Mouse (Mus musculus): Measurements from ENCODE around the gene Ltbp3. TPM values are rescaled to one million over a fixed set of nuclear protein-coding genes. Genes with fewer than 3 reads are reported as not detected.
A peak's percentile ranks its signal among the peaks of the same experiment; 100 is the strongest.

Ltbp3 gene
- polyA plus RNA-seq, 1 experiment from 2014 or later = 8.2 TPM

DNA sequence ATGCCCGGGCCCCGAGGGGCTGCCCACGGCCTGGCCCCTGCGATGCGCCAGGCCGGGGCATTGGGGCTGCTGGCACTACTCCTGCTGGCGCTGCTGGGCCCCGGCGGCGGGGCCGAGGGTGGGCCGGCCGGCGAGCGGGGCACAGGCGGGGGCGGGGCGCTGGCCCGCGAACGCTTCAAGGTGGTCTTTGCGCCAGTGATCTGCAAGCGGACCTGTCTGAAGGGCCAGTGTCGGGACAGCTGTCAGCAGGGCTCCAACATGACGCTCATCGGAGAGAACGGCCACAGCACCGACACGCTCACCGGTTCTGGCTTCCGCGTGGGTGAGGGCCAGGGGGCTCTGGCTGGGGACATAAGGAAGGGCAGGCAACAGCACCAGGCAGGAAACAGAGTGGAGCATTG, 1.5 kb downstream of the Ltbp3 start:
- H3K9me3 ChIP-seq = no peaks in the 10 kb centered on the region
- peak overlapping the region; percentile 53 for H3K9ac ChIP-seq
- H3K27me3 ChIP-seq (replicated peaks) = peaks cover 19% of the 10 kb centered on the region
- H3K4me3 ChIP-seq = peak overlapping the region; percentile 44
- H3K36me3 ChIP-seq (replicated peaks) = no peaks in the 10 kb centered on the region
- WGBS = 1% methylated on average over 32 of the region's 32 CpGs
- H3K4me1 ChIP-seq = peaks cover 37% of the 10 kb centered on the region
- peak overlapping the region; percentile 89 for H3K4me2 ChIP-seq
- peak overlapping the region; percentile 74 for H3K27ac ChIP-seq
- ATAC-seq (replicated peaks) = peak; percentile 47

DNA sequence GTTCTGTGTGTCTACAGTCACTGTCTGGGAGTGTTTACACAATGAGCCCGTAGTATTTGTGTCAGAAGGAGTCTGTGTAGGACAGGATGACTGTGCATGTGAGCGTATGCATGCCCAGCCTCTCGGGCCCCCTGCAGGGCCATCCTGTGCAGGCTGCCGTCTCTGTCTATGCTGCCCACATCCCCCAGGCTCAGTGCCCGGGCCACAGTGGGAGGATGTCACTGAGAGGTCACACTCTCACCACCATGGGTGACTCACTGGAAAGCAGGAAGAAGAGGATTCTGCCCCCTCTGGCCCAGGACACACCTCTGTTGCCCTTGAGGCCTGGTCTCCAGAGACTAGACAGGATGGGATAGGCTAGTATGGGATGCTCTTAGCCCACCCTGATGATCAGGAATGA, 2.9 kb downstream of the Ltbp3 start:
- peak overlapping the region; percentile 89; the same call in 1 of the 2 replicates for H3K4me2 ChIP-seq
- H3K27me3 ChIP-seq (replicated peaks) = peaks cover 20% of the 10 kb centered on the region
- ATAC-seq (replicated peaks) = no peak
- 65% methylated on average over 5 of the region's 5 CpGs for WGBS
- H3K36me3 ChIP-seq (replicated peaks) = no peaks in the 10 kb centered on the region
- H3K9me3 ChIP-seq = no peaks in the 10 kb centered on the region
- no peak overlapping the region for H3K27ac ChIP-seq
- H3K4me3 ChIP-seq = no peak overlapping the region
- H3K4me1 ChIP-seq = peaks cover 37% of the 10 kb centered on the region
- no peak overlapping the region for H3K9ac ChIP-seq

DNA sequence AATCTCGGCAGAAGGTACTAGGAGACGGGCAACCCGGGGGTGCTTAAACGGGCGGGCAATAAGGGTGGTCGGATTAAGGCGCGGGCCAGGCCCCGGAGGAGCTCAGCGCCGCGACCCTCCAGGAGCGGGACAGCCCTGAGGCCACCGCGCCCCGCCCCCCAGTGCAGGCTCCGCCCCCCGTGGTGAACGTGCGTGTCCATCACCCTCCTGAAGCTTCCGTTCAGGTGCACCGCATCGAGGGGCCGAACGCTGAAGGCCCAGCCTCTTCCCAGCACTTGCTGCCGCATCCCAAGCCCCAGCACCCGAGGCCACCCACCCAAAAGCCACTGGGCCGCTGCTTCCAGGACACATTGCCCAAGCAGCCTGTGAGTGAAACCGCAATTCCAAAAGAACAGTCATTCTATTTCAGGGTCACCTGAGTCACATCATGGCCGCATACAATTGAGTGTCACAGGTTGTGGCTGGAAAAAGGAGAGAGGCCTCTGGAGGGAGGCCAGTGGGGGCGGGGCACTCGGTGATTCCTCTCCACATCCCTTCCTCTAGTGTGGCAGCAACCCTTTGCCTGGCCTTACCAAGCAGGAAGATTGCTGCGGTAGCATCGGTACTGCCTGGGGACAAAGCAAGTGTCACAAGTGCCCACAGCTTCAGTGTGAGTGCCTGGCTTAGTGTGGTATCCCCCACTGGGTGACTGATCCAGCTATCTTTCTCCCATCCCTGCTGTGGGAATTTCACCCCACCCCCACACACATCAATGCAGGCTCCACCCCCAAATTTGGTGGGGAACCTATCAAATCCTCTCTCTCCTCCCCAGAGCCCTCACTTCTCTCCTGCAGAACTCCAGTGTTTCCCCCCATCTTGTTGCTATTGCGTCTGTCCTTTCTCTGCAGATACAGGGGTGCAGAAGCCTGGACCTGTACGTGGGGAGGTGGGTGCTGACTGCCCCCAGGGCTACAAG, 5.3 kb downstream of the Ltbp3 start:
- no peak overlapping the region for H3K27ac ChIP-seq
- WGBS = 5% methylated on average over 36 of the region's 36 CpGs
- H3K27me3 ChIP-seq (replicated peaks) = peaks cover 33% of the 10 kb centered on the region
- H3K9ac ChIP-seq = peak overlapping the region; percentile 23
- no peak for ATAC-seq (replicated peaks)
- H3K36me3 ChIP-seq (replicated peaks) = no peaks in the 10 kb centered on the region
- peaks cover 38% of the 10 kb centered on the region for H3K4me1 ChIP-seq
- H3K4me2 ChIP-seq = peak overlapping the region; percentile 52
- no peaks in the 10 kb centered on the region for H3K9me3 ChIP-seq
- H3K4me3 ChIP-seq = peak overlapping the region; percentile 26

DNA sequence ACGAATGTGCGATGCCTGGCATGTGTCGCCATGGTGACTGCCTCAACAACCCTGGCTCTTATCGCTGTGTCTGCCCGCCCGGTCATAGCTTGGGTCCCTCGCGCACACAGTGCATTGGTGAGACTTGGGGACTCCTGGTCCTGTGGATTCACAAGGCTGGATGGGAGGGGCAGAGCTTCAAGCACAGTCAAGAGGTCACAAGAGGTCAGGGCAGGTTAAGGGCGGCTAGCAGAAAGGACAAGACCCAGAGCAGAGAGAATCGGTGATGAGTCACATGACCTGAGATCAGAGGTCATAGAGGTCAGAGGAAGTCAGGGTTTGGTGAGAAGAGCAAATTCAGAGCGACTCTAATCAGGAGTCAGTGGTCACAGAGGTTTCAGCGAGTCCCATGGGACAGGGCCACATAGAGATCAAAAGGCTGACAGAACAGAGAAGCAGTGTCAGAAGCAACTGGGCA, 6.2 kb downstream of the Ltbp3 start:
- H3K4me2 ChIP-seq = peak overlapping the region; percentile 52; the same call in 1 of the 2 replicates
- no peak overlapping the region for H3K4me3 ChIP-seq
- no peak for ATAC-seq (replicated peaks)
- H3K4me1 ChIP-seq = peaks cover 36% of the 10 kb centered on the region
- H3K27me3 ChIP-seq (replicated peaks) = peaks cover 42% of the 10 kb centered on the region
- no peak overlapping the region for H3K9ac ChIP-seq
- no peaks in the 10 kb centered on the region for H3K9me3 ChIP-seq
- no peak overlapping the region for H3K27ac ChIP-seq
- 26% methylated on average over 12 of the region's 12 CpGs for WGBS
- no peaks in the 10 kb centered on the region for H3K36me3 ChIP-seq (replicated peaks)

DNA sequence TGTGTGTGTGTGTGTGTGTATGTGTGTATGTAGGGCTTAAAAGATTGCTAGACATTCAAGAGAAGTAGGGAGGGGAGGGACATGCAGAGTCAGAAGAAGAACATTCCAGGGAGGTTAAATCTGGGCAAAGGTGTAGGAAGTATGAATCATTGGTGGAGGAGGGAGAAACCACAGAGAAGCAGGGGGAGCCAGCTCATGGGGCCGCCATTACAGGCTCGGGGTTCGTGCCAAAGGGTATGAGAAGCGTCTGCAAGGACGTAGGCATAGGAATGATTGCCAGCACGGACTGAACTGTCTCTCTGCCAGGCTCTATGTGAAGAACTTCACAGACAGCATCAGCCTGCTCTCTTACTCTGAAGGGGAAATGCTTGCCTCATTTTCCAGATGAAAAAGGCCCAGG, 8.8 kb downstream of the Ltbp3 start:
- Histone ChIP-seq H3K27me3 (replicated peaks) (peaks cover 54% of the 10 kb centered on the region), H3K4me2 (no peak overlapping the region), H3K9ac (no peak overlapping the region), H3K9me3 (no peaks in the 10 kb centered on the region), H3K27ac (no peak overlapping the region), H3K4me3 (no peak overlapping the region), H3K4me1 (peaks cover 28% of the 10 kb centered on the region), H3K36me3 (replicated peaks) (no peaks in the 10 kb centered on the region)
- ATAC-seq (replicated peaks) = no peak
- 84% methylated on average over 6 of the region's 6 CpGs for WGBS

DNA sequence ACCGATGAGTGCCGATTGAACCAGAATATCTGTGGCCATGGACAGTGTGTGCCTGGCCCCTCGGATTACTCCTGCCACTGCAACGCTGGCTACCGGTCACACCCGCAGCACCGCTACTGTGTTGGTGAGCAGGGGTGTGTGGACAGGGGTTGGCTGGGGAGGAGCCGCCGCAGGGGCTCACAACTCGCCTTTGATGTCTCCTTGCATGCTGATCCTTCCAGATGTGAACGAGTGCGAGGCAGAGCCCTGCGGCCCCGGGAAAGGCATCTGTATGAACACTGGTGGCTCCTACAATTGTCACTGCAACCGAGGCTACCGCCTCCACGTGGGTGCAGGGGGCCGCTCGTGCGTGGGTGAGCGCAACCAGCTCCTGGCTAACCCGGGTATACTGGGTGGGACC, 10.2 kb downstream of the Ltbp3 start:
- H3K9ac ChIP-seq = no peak overlapping the region
- H3K4me1 ChIP-seq = peaks cover 21% of the 10 kb centered on the region
- no peak overlapping the region for H3K4me2 ChIP-seq
- no peak overlapping the region for H3K27ac ChIP-seq
- H3K27me3 ChIP-seq (replicated peaks) = peaks cover 51% of the 10 kb centered on the region
- ATAC-seq (replicated peaks) = no peak
- no peak overlapping the region for H3K4me3 ChIP-seq
- H3K36me3 ChIP-seq (replicated peaks) = no peaks in the 10 kb centered on the region
- H3K9me3 ChIP-seq = no peaks in the 10 kb centered on the region
- WGBS = 7% methylated on average over 22 of the region's 22 CpGs

DNA sequence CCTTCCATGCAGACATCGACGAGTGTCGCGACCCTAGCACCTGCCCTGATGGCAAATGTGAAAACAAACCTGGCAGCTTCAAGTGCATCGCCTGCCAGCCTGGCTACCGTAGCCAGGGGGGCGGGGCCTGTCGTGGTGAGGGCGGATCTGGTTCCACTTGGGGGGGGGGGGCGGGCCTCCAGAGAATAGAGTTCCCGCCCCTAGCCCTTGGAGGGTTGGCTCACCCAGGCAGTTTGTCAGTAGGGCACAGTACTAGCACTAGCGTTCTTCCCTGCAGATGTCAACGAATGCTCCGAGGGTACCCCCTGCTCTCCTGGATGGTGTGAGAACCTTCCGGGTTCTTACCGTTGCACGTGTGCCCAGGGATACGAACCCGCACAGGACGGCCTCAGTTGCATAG, 11.0 kb downstream of the Ltbp3 start:
- Histone ChIP-seq H3K4me3 (no peak overlapping the region), H3K4me1 (peaks cover 17% of the 10 kb centered on the region), H3K36me3 (replicated peaks) (no peaks in the 10 kb centered on the region), H3K27me3 (replicated peaks) (peaks cover 55% of the 10 kb centered on the region), H3K4me2 (no peak overlapping the region), H3K9ac (no peak overlapping the region), H3K27ac (no peak overlapping the region), H3K9me3 (no peaks in the 10 kb centered on the region)
- ATAC-seq (replicated peaks) = no peak
- 9% methylated on average over 18 of the region's 20 CpGs for WGBS

DNA sequence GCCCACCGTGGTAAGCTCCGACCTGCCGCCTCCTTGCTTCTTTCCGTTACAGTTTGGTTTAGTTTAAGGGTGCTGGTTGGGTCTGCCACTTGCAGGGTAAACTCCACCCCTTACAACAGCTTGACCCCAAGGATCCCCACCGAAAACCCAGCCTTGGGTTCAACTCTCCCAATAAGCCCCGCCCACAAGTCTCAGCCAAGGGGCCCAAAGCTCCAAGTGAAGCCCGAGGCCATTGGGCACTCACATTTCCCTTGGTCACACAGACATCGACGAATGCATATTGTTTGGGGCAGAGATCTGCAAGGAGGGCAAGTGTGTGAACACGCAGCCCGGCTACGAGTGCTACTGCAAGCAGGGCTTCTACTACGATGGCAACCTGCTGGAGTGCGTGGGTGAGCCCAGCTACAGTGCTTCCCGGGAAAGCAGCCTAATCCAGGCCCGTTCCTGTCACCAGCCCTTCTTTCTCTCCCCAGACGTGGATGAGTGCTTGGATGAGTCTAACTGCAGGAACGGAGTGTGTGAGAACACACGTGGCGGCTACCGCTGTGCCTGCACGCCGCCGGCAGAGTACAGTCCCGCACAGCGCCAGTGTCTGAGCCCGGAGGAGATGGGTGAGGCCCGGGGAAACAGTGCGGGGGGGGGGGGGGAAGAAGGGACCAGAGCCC, 15.7 kb downstream of the Ltbp3 start:
- H3K4me3 ChIP-seq = no peak overlapping the region
- H3K27ac ChIP-seq = no peak overlapping the region
- H3K9ac ChIP-seq = no peak overlapping the region
- H3K9me3 ChIP-seq = no peaks in the 10 kb centered on the region
- H3K4me1 ChIP-seq = peaks cover 16% of the 10 kb centered on the region
- peak overlapping the region; percentile 22; the same call in 1 of the 2 replicates for H3K4me2 ChIP-seq
- H3K36me3 ChIP-seq (replicated peaks) = peaks cover 42% of the 10 kb centered on the region
- ATAC-seq (replicated peaks) = peak; percentile 58; the same call in 1 of the 2 replicates
- peaks cover 54% of the 10 kb centered on the region for H3K27me3 ChIP-seq (replicated peaks)
- WGBS = 11% methylated on average over 28 of the region's 29 CpGs

DNA sequence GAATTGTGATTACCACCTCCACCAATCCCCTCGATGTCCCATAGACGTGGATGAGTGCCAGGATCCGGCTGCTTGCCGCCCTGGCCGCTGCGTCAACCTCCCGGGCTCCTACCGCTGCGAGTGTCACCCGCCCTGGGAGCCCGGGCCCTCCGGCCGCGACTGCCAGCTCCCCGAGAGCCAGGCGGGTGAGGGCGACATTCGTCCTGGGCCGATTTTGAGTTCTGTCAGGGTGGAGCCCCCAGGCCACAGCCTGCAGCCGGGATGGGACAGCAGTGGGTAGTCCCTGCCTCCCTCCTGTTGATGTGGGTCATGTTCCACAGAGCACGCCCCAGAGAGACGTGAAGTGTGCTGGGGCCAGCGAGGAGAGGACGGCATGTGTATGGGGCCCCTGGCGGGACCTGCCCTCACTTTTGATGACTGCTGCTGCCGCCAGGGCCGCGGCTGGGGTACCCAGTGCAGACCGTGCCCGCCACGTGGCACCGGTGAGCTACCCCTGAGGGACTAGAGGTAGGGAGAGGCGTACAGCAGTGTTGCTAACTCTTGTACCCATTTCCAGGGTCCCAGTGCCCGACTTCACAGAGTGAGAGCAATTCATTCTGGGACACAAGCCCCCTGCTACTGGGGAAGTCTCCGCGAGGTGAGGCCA, 16.4 kb downstream of the Ltbp3 start:
- ATAC-seq (replicated peaks) = peak; percentile 27; the same call in 1 of the 2 replicates
- peaks cover 42% of the 10 kb centered on the region for H3K36me3 ChIP-seq (replicated peaks)
- H3K4me3 ChIP-seq = no peak overlapping the region
- H3K27me3 ChIP-seq (replicated peaks) = peaks cover 47% of the 10 kb centered on the region
- H3K9me3 ChIP-seq = no peaks in the 10 kb centered on the region
- 17% methylated on average over 34 of the region's 36 CpGs for WGBS
- no peak overlapping the region for H3K9ac ChIP-seq
- no peak overlapping the region for H3K27ac ChIP-seq
- H3K4me1 ChIP-seq = peaks cover 13% of the 10 kb centered on the region
- H3K4me2 ChIP-seq = peak overlapping the region; percentile 22; the same call in 1 of the 2 replicates

DNA sequence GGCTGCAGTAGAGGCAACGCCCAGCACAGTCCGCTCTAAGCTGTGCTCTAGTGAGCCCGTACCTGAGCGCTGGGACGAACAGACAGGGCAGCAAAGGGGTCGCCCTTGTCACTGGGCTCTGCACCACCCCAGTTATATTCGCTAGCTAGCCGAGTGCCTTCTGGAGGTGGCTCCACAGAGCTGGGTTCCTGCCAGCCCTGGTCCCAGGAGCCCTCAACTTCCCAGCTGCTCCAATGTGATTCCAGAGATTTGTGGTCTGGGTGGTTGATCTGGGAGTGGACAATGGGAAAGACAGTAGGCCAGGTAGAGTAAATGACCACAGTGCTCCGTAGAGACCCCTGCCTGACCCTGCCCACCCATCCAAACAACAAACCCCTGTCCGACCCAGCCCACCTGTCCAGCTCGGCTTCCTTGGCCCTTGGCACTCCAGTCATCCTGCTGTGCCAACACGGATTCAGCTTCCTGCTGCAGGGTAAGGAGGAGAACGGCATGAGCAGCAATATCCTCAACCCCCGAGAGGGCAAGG, 18.2 kb downstream of the Ltbp3 start:
- peaks cover 13% of the 10 kb centered on the region for H3K4me1 ChIP-seq
- no peak overlapping the region for H3K27ac ChIP-seq
- no peak overlapping the region for H3K9ac ChIP-seq
- H3K27me3 ChIP-seq (replicated peaks) = peaks cover 37% of the 10 kb centered on the region
- H3K36me3 ChIP-seq (replicated peaks) = peaks cover 48% of the 10 kb centered on the region
- no peak overlapping the region for H3K4me2 ChIP-seq
- no peaks in the 10 kb centered on the region for H3K9me3 ChIP-seq
- no peak for ATAC-seq (replicated peaks)
- no peak overlapping the region for H3K4me3 ChIP-seq
- WGBS = 89% methylated on average over 14 of the region's 14 CpGs

DNA sequence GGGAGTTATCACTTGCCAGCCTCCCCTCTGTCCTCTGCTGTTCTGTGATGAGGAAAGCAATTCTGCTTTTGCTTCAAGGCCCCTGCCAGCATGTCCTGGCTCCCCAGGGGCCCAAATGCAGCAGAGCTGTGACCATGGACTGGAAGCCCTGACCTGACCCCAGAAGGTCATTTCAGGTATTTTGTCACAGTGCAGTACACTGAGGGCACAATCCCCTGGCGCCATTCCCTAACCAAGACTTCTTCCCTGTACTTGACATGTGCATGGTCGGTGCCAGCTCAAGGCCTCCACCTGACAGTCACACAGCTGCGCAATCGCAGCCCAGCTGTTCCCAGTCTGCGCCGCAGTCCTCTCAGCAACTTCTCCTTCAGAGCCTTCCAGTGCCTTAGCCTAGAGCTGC, 22.5 kb downstream of the Ltbp3 start:
- H3K9me3 ChIP-seq = no peaks in the 10 kb centered on the region
- 93% methylated on average over 6 of the region's 6 CpGs for WGBS
- no peak overlapping the region for H3K27ac ChIP-seq
- H3K4me3 ChIP-seq = no peak overlapping the region
- no peak for ATAC-seq (replicated peaks)
- peaks cover 12% of the 10 kb centered on the region for H3K27me3 ChIP-seq (replicated peaks)
- no peak overlapping the region for H3K4me2 ChIP-seq
- H3K4me1 ChIP-seq = no peaks in the 10 kb centered on the region
- H3K36me3 ChIP-seq (replicated peaks) = peaks cover 60% of the 10 kb centered on the region
- no peak overlapping the region for H3K9ac ChIP-seq

DNA sequence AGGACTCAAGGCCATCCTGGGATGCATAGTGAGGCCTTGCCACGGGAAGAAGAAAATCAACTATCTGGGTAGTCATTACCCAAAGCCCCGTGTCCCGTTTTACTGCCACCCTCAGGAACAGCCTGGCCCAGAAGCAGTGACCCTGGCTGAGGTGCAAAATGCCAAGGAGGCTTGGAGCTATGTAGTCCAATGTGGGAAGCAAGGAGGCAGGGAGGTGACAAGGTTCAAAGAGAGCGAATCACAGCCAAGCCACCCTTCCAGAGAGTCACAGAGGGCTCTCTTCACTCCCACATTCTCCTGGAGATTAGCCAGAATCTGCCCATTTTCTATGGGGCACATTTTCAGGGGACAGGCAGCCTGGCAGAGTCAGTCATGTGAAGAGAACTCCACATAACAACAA, 26.6 kb downstream of the Ltbp3 start:
- H3K36me3 ChIP-seq (replicated peaks) = peaks cover 33% of the 10 kb centered on the region
- 91% methylated on average over 4 of the region's 4 CpGs for WGBS
- H3K4me1 ChIP-seq = peaks cover 18% of the 10 kb centered on the region
- no peak overlapping the region for H3K9ac ChIP-seq
- no peaks in the 10 kb centered on the region for H3K27me3 ChIP-seq (replicated peaks)
- no peak overlapping the region for H3K4me3 ChIP-seq
- H3K9me3 ChIP-seq = no peaks in the 10 kb centered on the region
- no peak for ATAC-seq (replicated peaks)
- H3K4me2 ChIP-seq = no peak overlapping the region
- no peak overlapping the region for H3K27ac ChIP-seq
